Mouse (Mus musculus) megakaryocyte, embryonic 14.5 days (primary cell): Measurements from ENCODE around the gene Gm17027. TPM values are rescaled to one million over a fixed set of nuclear protein-coding genes. Genes with fewer than 3 reads are reported as not detected.
"Not testable (repeated sequence)": the region's sequence is repeated elsewhere in the genome, so short reads cannot be mapped to it uniquely, and the experiment has no call there.

Experiments
- H3K27me3 ChIP-seq: replicated peaks from 2 replicates; pipeline ENCODE3; 2012; ENCODE audit warnings: inconsistent platforms
- H3K36me3 ChIP-seq: replicated peaks from 2 replicates; pipeline ENCODE3; 2012; ENCODE audit warnings: low read length, inconsistent platforms, mixed read lengths
- H3K4me1 ChIP-seq: 2 replicates; pipeline ENCODE4 v1.6.1; 2012; ENCODE audit warnings: inconsistent platforms
- H3K4me3 ChIP-seq: replicated peaks from 2 replicates; pipeline ENCODE3; 2012; ENCODE audit warnings: moderate library complexity, mild to moderate bottlenecking, inconsistent platforms
- H3K9me3 ChIP-seq: 2 replicates; pipeline ENCODE4 v1.6.1; 2012; ENCODE audit warnings: inconsistent platforms
- polyA plus RNA-seq: library from polyadenylated mRNA; stranded (reverse); fragments of >175 nt; gene quantifications from 2 replicates; pipeline ENCODE4 v1.2.3, GENCODE M21; 2012; ENCODE audit warnings: low replicate concordance; ENCODE audit not compliant: insufficient read depth

The Gm17027 gene
- polyA plus RNA-seq, result not detected in 2 replicates

DNA sequence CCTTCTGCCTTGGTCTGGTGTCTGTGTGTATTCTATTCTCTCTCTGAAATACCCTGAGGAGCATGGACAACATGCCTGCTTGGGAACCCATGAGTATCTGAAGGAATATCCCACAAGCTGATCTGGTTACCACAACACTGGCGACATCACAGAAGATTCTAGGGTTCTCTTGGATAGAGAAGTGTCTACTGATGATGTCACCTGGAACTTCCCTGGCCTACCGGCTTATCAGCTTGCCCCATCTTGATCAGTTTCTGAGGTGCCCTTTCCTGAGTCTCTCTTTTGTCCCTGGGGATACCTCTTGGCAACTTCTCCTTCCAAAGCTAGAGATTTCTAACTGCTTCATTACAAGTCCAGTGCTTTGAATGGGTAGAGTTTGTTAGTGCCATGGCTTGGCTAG, at the start of gene Gm17027:
Gm17027 (minus strand) TSS at position 101 of the 400 bp plus-strand sequence.
- not testable (repeated sequence) for H3K36me3 ChIP-seq, H3K4me3 ChIP-seq, H3K9me3 ChIP-seq, H3K27me3 ChIP-seq, H3K4me1 ChIP-seq

DNA sequence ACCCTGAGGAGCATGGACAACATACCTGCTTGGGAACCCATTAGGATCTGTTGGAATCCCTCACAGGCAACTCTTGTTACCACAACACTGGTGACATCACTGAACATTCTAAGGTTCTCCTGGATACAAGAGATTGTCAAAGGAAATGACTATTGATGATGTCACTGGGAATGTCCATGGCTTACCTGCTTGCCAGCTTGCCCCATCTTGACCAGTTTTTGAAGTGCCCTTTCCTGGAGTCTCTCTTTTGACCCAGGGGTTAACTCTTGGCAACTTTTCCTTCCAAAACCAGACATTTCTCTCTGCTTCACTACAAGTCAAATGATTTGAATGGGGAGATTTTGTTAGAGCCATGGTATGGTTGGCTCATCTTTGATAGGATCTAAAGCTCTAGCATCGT, 28.3 kb upstream of the Gm17027 start, which contains the start of gene Gm3573:
Gm3573 (minus strand) TSS at position 101 of the 400 bp plus-strand sequence.
- H3K36me3 ChIP-seq, H3K9me3 ChIP-seq, H3K4me1 ChIP-seq, H3K4me3 ChIP-seq, H3K27me3 ChIP-seq: not testable (repeated sequence)

GRCm38 (mm10) chr14:42183936-42184335, 21.5 kb upstream of the Gm17027 start:
- H3K4me1 ChIP-seq, H3K36me3 ChIP-seq, H3K9me3 ChIP-seq, H3K4me3 ChIP-seq, H3K27me3 ChIP-seq: not testable (repeated sequence)

GRCm38 (mm10) chr14:42134571-42134970, 27.9 kb downstream of the Gm17027 start:
- H3K4me3 ChIP-seq, H3K9me3 ChIP-seq, H3K36me3 ChIP-seq, H3K4me1 ChIP-seq, H3K27me3 ChIP-seq: not testable (repeated sequence)

DNA sequence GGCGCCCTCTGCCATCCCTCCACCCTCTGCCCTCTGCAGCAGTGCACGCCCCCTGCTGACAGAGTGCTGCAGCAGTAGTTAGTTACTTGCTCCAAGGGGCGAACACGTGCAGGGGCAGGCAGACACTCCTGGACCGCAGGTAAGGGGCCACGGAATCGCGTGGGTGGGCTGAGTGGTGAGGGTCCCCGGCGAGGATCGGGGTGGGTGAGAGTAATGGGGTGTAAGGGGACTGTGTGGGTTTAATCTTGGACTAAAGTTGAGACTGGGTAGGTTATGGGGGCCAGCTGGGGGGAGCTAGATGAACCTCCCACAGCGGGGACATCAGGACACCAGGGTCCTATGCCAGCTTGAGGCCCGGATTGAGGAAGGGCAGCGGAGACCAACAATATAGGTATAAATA, 28.6 kb downstream of the Gm17027 start:
- not testable (repeated sequence) for H3K4me3 ChIP-seq, H3K27me3 ChIP-seq, H3K9me3 ChIP-seq, H3K36me3 ChIP-seq, H3K4me1 ChIP-seq

- H3K4me1 ChIP-seq, H3K9me3 ChIP-seq, H3K4me3 ChIP-seq, H3K27me3 ChIP-seq, H3K36me3 ChIP-seq: not testable (repeated sequence)
Measured at GRCm38 (mm10) chr14:42117269-42117668, 45.2 kb downstream of the Gm17027 start, which contains the start of gene Gm7951. Gm7951 (minus strand) TSS chr14:42117369.

Other genes starting within 250 kb of the Gm17027 start
- gene 1700049E17Rik1, start 237.7 kb downstream of the Gm17027 start, polyA plus RNA-seq, result not detected in 2 replicates
- gene 1700024B05Rik, start 218.6 kb downstream of the Gm17027 start, polyA plus RNA-seq, result not detected in 2 replicates
- gene Gm6401, start 194.7 kb downstream of the Gm17027 start, polyA plus RNA-seq, result not detected in 2 replicates
- not detected in 2 replicates for gene Gm3543, start 179.3 kb downstream of the Gm17027 start, polyA plus RNA-seq
- not detected in 2 replicates for gene Gm7951, start 45.3 kb downstream of the Gm17027 start, polyA plus RNA-seq
- gene Gm3573, start 28.2 kb upstream of the Gm17027 start, polyA plus RNA-seq, result not detected in 2 replicates
- not detected in 2 replicates for gene Gm17026, start 97.4 kb upstream of the Gm17027 start, polyA plus RNA-seq
- gene Gm9611, start 134.7 kb upstream of the Gm17027 start, polyA plus RNA-seq, result not detected in 2 replicates
- gene Gm7995, start 147.6 kb upstream of the Gm17027 start, polyA plus RNA-seq, result not detected in 2 replicates